Mouse (Mus musculus) G1E (cell line): ENCODE measurements at regions not wholly inside any gene's neighbourhood (a gene's known extent, or its start where the extent isn't known, plus 50 kb on each side); places are given as distances from the start of the nearest gene placed in this dataset.

Experiments
- ATAC-seq: 2 replicates; pipeline ENCODE4 v1.8.0; 2016; ENCODE audit warnings: mild to moderate bottlenecking; ENCODE audit not compliant: insufficient number of reproducible peaks, poor library complexity, low FRiP score, severe bottlenecking; ENCODE audit errors: extremely low read depth
- DNase-seq: peaks from one replicate; pipeline ENCODE4 v3.0.0; 2012; ENCODE audit warnings: low spot score
- H3K27me3 ChIP-seq: 2 replicates; pipeline ENCODE4 v1.6.1; 2012; ENCODE audit warnings: mild to moderate bottlenecking, low read length, inconsistent platforms; ENCODE audit not compliant: insufficient read depth
- H3K36me3 ChIP-seq: replicated peaks from 2 replicates; pipeline ENCODE3; 2012; ENCODE audit warnings: mild to moderate bottlenecking, inconsistent platforms
- H3K4me1 ChIP-seq: 2 replicates; pipeline ENCODE4 v1.6.1; 2012; ENCODE audit warnings: low read depth, low read length, inconsistent platforms, mixed read lengths; ENCODE audit not compliant: insufficient read depth
- H3K4me3 ChIP-seq: 2 replicates; pipeline ENCODE4 v1.5.1; 2012; ENCODE audit warnings: low read depth, mild to moderate bottlenecking, inconsistent platforms, low read length, moderate library complexity, mixed read lengths
- H3K9me3 ChIP-seq: replicated peaks from 2 replicates; pipeline ENCODE4 v1.6.1; 2012; ENCODE audit warnings: inconsistent platforms
- CTCF ChIP-seq: IDR thresholded peaks from 2 replicates; pipeline ENCODE4 v1.5.1; 2012; ENCODE audit warnings: low read depth, low read length, inconsistent platforms, mixed read lengths
- GATA1 ChIP-seq: IDR thresholded peaks from 2 replicates; pipeline ENCODE4 v1.6.1; 2012; ENCODE audit warnings: borderline replicate concordance, low read length, inconsistent platforms, mixed read lengths
- GATA2 ChIP-seq: IDR thresholded peaks from 2 replicates; pipeline ENCODE4 v1.6.1; 2012; ENCODE audit warnings: low read depth, low read length, inconsistent platforms, borderline replicate concordance
- POLR2AphosphoS5 ChIP-seq: IDR thresholded peaks from 2 replicates; pipeline ENCODE4 v1.6.1; 2012; ENCODE audit warnings: low read depth, low read length, inconsistent platforms; ENCODE audit not compliant: insufficient replicate concordance
- TAL1 ChIP-seq: conservative IDR thresholded peaks from 2 replicates; pipeline ENCODE4 v1.6.1; 2012; ENCODE audit warnings: low read depth, low read length, inconsistent platforms, mixed read lengths

DNA sequence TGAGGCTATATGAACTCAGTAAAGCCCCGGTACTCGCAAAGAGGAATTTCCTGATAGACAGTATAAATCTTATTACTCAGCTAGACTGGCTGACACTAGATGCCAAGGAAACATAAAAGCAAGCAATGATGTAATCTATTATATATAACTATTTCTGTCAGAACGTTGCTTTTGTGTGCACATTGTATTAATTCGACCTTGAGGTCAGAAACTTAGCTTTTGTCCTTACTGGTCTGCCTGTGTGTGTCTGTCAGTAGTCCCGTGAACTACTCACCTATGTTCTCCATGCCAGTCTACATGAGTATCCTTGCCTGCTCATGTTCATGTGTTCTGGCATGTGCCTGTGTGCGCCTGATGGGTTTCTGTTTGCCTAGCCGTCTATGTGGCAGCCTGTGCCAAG, 70.5 kb downstream of the Tmx1 start:
- peaks cover 10% of the 10 kb centered on the region for H3K27me3 ChIP-seq
- TF ChIP-seq POLR2AphosphoS5, result no peak
- TF ChIP-seq TAL1, result no peak
- no peak for ATAC-seq

DNA sequence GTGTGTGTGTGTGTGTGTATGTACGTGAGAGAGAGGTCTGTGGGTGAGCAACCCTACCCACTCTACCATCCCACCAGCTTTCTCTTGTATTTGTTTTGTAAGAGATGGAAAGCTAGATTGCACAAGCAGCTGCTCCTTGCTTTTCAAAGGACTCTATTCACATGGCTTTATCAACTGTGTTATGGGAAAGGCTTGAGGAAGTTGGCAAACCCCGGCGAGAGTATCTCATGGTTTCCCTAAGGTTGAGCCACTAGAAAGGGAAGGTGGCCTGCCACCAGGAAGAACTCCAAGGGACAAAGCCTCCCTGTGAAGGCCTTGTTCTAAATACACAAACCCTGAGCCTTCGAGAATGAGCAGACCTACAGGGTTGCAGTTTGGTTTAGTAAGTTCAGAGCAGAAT, 71.8 kb downstream of the Tmx1 start:
- Histone ChIP-seq H3K4me3 (no peak overlapping the region), H3K36me3 (no peaks in the 10 kb centered on the region), H3K4me1 (no peaks in the 10 kb centered on the region), H3K9me3 (no peaks in the 10 kb centered on the region), H3K27me3 (peaks cover 10% of the 10 kb centered on the region)
- DNase-seq (no peak), ATAC-seq (no peak)
- TF ChIP-seq POLR2AphosphoS5 (no peak), GATA2 (no peak), GATA1 (no peak), TAL1 (no peak)

More for the DNA sequence above, 70.5 kb downstream of the Tmx1 start:
- H3K4me1 ChIP-seq, result no peaks in the 10 kb centered on the region
- H3K9me3 ChIP-seq, result no peaks in the 10 kb centered on the region
- H3K36me3 ChIP-seq, result no peaks in the 10 kb centered on the region
- no peak overlapping the region for H3K4me3 ChIP-seq
- DNase-seq, result no peak

DNA sequence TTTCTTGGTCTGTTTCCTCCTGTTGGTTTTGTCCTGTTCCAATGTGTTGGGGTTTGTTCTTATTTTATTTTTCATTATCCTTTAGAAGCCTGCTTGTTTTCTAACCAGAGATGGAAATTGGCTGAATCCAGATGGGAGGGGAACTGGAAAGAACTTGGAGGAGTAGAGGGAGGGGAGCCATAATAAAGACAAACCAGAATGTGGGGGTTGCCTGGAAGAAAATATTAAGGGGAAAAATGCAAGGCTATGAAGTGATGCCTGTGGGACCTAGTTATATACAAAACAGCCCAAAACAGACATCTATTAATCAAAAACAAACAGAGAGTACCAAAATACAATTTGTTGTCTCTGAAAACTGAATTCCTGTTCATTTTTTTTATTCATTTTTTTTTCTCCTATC, 78.8 kb downstream of the Tmx1 start:
- Histone ChIP-seq H3K9me3 (no peaks in the 10 kb centered on the region), H3K36me3 (no peaks in the 10 kb centered on the region), H3K27me3 (peaks cover 4% of the 10 kb centered on the region; the same call in 1 of the 2 replicates), H3K4me3 (no peak overlapping the region), H3K4me1 (no peaks in the 10 kb centered on the region)
- DNase-seq (no peak), ATAC-seq (no peak)
- TF ChIP-seq TAL1 (no peak), GATA1 (no peak), POLR2AphosphoS5 (no peak), CTCF (no peak), GATA2 (no peak)

DNA sequence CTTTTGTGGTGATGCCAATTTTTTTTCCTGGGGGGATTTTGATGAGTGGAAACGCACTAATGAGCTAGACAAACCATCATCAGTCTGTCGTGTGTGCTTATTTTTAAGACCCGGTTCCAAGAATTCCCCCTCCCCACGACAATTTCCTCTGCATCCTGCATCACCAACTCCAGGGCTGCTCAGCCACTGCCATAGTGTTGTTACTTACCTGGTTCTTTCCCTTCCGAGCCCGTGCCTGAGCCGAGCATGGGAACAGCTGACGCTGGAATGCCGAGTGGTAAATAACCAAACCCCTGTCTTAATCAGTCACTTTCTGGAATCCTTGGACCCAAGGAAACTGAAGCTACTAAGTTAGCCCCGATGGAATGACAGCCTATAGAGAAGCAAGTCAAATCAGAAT, 79.3 kb downstream of the Tmx1 start:
- TF ChIP-seq CTCF, result no peak
- no peak for TF ChIP-seq GATA1
- TF ChIP-seq TAL1, result no peak
- TF ChIP-seq GATA2, result no peak
- no peak for TF ChIP-seq POLR2AphosphoS5
- no peak for DNase-seq
- no peak for ATAC-seq
- H3K4me3 ChIP-seq, result no peak overlapping the region
- H3K36me3 ChIP-seq, result no peaks in the 10 kb centered on the region
- H3K9me3 ChIP-seq, result no peaks in the 10 kb centered on the region
- H3K27me3 ChIP-seq, result peaks cover 4% of the 10 kb centered on the region; the same call in 1 of the 2 replicates
- H3K4me1 ChIP-seq, result no peaks in the 10 kb centered on the region

DNA sequence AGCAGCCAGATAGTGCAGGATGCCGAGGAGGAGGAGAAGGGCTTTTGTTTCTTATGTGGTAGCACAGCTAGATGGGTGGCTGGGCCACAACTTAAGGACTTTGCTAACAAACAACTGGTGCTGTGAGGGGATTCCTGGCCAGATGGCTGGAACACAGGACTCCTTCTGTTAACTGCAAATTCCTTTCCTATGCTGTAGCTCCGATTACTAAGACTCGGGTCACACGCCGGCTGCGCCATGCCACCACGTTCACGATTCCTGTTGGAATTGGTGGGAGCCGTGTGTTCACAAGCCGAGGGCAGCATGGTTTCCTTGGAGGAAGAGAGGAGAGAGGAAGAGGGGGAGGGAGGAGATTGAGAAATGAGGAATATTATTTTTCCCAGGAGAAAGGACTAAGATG, 79.9 kb downstream of the Tmx1 start:
- H3K4me1 ChIP-seq, result no peaks in the 10 kb centered on the region
- no peaks in the 10 kb centered on the region for H3K9me3 ChIP-seq
- no peak for TF ChIP-seq CTCF
- no peak for TF ChIP-seq TAL1
- TF ChIP-seq GATA2, result no peak
- no peak for TF ChIP-seq POLR2AphosphoS5
- TF ChIP-seq GATA1, result no peak
- ATAC-seq (no peak), DNase-seq (no peak)
- no peaks in the 10 kb centered on the region for H3K36me3 ChIP-seq
- H3K4me3 ChIP-seq, result no peak overlapping the region
- 0 out of 2 replicates have a peak, but pooled peaks cover 4% of the 10 kb centered on the region for H3K27me3 ChIP-seq

DNA sequence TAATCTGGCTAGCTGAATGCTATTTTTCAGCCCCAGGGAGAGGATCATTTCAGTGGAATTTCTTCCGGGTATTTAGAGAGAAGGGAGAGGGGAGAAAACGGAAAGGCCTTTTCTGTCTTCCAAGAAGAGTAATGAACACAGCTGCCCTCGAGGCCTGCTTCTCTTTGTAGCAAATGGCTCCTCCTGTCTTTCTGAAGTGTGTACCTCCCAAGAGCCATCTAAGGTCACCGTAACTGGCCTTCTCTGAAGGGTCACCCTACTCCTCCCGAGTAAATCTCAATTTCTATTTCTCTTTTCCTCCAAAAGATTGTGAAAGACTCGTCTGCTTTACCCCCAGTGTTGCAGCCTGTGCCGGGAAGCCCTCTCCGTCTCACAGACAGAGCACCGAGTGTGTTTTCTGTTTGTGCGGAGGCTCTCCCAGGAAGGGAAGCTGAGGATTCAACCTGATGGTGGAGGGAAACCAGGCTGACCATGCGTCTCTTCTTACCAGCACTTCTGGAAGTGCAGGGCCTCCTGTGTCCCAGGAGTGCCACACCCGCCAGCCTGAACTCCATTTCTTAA, 80.6 kb downstream of the Tmx1 start:
- ATAC-seq (no peak), DNase-seq (no peak)
- Histone ChIP-seq H3K4me3 (no peak overlapping the region), H3K9me3 (no peaks in the 10 kb centered on the region), H3K27me3 (0 out of 2 replicates have a peak, but pooled peaks cover 4% of the 10 kb centered on the region), H3K4me1 (no peaks in the 10 kb centered on the region), H3K36me3 (no peaks in the 10 kb centered on the region)
- TF ChIP-seq GATA1 (no peak), POLR2AphosphoS5 (no peak), GATA2 (no peak), CTCF (no peak), TAL1 (no peak)
